Mouse (Mus musculus): ENCODE results near the gene Wdr66. TPM values are rescaled to one million over a fixed set of nuclear protein-coding genes. Genes with fewer than 3 reads are reported as not detected.

Gene Wdr66
- polyA plus RNA-seq, 1 experiment from 2014 or later, result 14.8 TPM

- Histone ChIP-seq H3K27ac (no peak overlapping the region), H3K4me3 (no peak overlapping the region), H3K36me3 (peaks cover 31% of the 10 kb centered on the region), H3K9me3 (no peaks in the 10 kb centered on the region), H3K4me1 (no peaks in the 10 kb centered on the region), H3K4me2 (replicated peaks) (no peak overlapping the region), H3K27me3 (replicated peaks) (no peaks in the 10 kb centered on the region), H3K9ac (0 out of 2 replicates have a peak overlapping the region, but pooled peaks have one; percentile 14)
- 93% methylated on average over 9 of the region's 9 CpGs for WGBS
- no peak for ATAC-seq (ENCODE audit: low FRiP score, low read depth)
Observed at GRCm38 (mm10) chr5:123236426-123236825, 15.5 kb upstream of the Wdr66 start.

DNA sequence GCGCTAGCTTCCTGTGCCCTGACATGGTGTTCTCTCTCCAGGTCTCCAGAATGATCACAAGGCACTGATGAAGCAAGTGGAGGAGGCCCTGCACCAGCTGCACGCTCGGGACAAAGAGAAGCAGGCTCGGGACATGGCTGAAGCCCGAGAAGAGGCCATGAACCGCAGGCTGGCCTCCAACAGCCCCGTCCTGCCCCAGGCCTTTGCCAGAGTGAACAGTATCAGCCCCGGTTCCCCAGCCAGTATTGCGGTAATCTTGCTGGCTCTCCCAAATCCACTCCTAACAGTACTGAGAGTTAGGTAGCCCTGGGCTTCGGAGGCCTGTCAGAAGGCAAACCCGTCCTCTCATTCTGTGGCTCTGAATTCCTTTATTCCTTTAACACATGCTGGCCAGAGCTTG lies 12.4 kb upstream of the Wdr66 start:
- Histone ChIP-seq H3K4me1 (no peaks in the 10 kb centered on the region), H3K4me2 (replicated peaks) (no peak overlapping the region), H3K4me3 (no peak overlapping the region), H3K27ac (no peak overlapping the region), H3K9ac (no peak overlapping the region), H3K27me3 (replicated peaks) (no peaks in the 10 kb centered on the region), H3K36me3 (peaks cover 55% of the 10 kb centered on the region), H3K9me3 (no peaks in the 10 kb centered on the region)
- ATAC-seq (ENCODE audit: low FRiP score, low read depth), result no peak
- WGBS, result 94% methylated on average over 11 of the region's 11 CpGs

DNA sequence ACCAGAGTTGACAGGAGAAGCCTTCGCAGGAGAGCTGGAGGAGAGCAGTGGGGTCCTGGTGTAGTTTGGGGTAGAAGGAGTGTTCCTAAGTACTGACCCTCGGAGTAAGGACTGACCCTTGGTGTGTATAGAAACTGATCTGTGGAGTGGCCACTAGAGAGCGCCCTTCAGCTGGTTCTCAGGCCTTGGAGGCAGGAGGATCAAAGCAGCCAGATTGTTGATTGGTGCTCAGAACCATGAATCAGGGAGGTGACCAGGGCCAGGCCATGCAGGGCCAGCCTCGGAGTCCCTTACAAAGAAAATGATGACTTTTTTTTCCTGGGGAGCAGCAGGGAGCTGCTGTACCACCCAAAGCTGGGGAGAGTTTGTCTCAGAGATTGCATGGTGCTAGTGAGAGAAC lies 6.4 kb upstream of the Wdr66 start:
- ATAC-seq (ENCODE audit: low FRiP score, low read depth), result no peak
- Histone ChIP-seq H3K4me3 (no peak overlapping the region), H3K27me3 (replicated peaks) (no peaks in the 10 kb centered on the region), H3K9me3 (no peaks in the 10 kb centered on the region), H3K36me3 (peaks cover 42% of the 10 kb centered on the region), H3K4me2 (replicated peaks) (no peak overlapping the region), H3K9ac (no peak overlapping the region), H3K4me1 (no peaks in the 10 kb centered on the region), H3K27ac (no peak overlapping the region)
- WGBS, result 14% methylated on average over 4 of the region's 4 CpGs

DNA sequence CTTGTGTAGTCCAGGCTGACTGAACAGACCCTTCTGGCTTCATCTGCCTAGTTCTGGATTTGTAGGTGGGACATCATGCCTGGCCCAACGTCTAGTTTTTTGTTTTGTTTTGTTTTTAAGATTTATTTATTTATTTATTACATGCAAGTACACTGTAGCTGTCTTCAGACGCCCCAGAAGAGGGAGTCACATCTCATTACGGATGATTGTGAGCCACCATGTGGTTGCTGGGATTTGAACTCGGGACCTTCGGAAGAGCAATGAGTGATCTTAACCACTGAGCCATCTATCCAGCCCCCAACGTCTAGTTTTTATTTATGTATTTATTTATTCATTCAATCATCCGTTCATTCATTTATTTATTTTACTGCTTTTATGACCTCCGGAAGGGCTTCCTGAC lies 512 bp upstream of the Wdr66 start:
- 0 out of 2 replicates have a peak, but pooled peaks cover 5% of the 10 kb centered on the region for H3K27me3 ChIP-seq (replicated peaks)
- 69% methylated on average over 8 of the region's 8 CpGs for WGBS
- H3K27ac ChIP-seq, result no peak overlapping the region
- ATAC-seq (ENCODE audit: low FRiP score, low read depth), result no peak
- no peak overlapping the region for H3K9ac ChIP-seq
- H3K4me3 ChIP-seq, result no peak overlapping the region
- no peak overlapping the region for H3K4me2 ChIP-seq (replicated peaks)
- no peaks in the 10 kb centered on the region for H3K9me3 ChIP-seq
- H3K4me1 ChIP-seq, result peaks cover 3% of the 10 kb centered on the region; the same call in 1 of the 2 replicates
- peaks cover 8% of the 10 kb centered on the region for H3K36me3 ChIP-seq

GRCm38 (mm10) chr5:123256841-123257755 lies 5.2 kb downstream of the Wdr66 start:
- Histone ChIP-seq H3K27me3 (replicated peaks) (0 out of 2 replicates have a peak, but pooled peaks cover 5% of the 10 kb centered on the region), H3K36me3 (no peaks in the 10 kb centered on the region), H3K9me3 (no peaks in the 10 kb centered on the region), H3K4me1 (peaks cover 8% of the 10 kb centered on the region), H3K9ac (0 out of 2 replicates have a peak overlapping the region, but pooled peaks have one; percentile 26), H3K4me2 (replicated peaks) (peak overlapping the region; percentile 33), H3K4me3 (no peak overlapping the region), H3K27ac (no peak overlapping the region)
- ATAC-seq (ENCODE audit: low FRiP score, low read depth), result no peak
- 34% methylated on average over 23 of the region's 23 CpGs for WGBS

GRCm38 (mm10) chr5:123258990-123259389 lies 7.1 kb downstream of the Wdr66 start:
- Histone ChIP-seq H3K9ac (no peak overlapping the region), H3K9me3 (no peaks in the 10 kb centered on the region), H3K27ac (no peak overlapping the region), H3K27me3 (replicated peaks) (no peaks in the 10 kb centered on the region), H3K4me2 (replicated peaks) (no peak overlapping the region), H3K36me3 (no peaks in the 10 kb centered on the region), H3K4me3 (no peak overlapping the region), H3K4me1 (peaks cover 6% of the 10 kb centered on the region)
- WGBS, result 55% methylated on average over 5 of the region's 5 CpGs
- ATAC-seq (ENCODE audit: low FRiP score, low read depth), result no peak

DNA sequence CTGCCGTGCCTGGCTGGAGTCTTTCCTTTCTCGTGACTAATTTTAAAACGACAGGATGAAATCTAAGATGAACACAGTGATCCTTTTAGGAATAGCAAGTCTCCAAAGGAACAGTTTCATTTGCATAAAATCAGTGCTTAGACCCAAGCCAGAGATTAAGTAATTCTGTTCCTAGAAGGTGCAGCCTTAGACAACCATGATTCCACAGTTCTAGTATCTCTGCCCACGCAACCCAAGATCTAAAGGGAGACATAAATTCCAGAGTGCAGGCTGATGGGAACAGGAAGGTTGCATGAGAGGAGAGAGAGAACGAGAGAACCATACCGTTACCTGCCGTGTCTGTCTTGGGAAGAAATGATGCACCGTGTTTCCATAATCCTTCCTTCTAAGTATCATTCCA lies 8.8 kb downstream of the Wdr66 start:
- 74% methylated on average over 8 of the region's 8 CpGs for WGBS
- no peak for ATAC-seq (ENCODE audit: low FRiP score, low read depth)

DNA sequence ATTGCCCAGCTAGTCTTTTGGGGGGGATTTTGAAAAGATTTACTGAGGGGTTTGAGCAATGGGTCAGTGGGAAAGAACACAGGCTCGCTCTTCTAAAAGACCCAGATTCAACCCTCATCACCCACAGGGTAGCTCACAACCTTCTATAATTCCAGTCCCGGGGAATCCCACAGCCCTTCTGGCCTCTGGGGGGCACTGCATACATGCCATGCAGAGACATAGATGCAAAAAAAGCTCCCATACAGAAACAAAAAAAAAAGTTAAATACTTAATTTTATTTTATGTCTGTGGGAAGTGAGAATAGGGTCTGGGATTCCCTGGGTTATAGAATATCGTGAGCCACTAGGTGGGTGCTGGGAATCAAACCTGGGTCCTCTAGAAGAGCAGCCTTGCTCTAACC lies 15.0 kb downstream of the Wdr66 start:
- Histone ChIP-seq H3K4me3 (no peak overlapping the region), H3K27ac (no peak overlapping the region), H3K4me1 (no peaks in the 10 kb centered on the region), H3K9ac (no peak overlapping the region), H3K4me2 (replicated peaks) (no peak overlapping the region), H3K9me3 (no peaks in the 10 kb centered on the region), H3K27me3 (replicated peaks) (no peaks in the 10 kb centered on the region), H3K36me3 (no peaks in the 10 kb centered on the region)
- 89% methylated on average over 3 of the region's 3 CpGs for WGBS
- ATAC-seq (ENCODE audit: low FRiP score, low read depth), result no peak

More for the DNA sequence above, 8.8 kb downstream of the Wdr66 start:
- no peak overlapping the region for H3K4me2 ChIP-seq (replicated peaks)
- H3K9ac ChIP-seq, result no peak overlapping the region
- H3K36me3 ChIP-seq, result no peaks in the 10 kb centered on the region
- no peaks in the 10 kb centered on the region for H3K27me3 ChIP-seq (replicated peaks)
- no peak overlapping the region for H3K27ac ChIP-seq
- H3K4me1 ChIP-seq, result peaks cover 6% of the 10 kb centered on the region
- no peak overlapping the region for H3K4me3 ChIP-seq
- H3K9me3 ChIP-seq, result no peaks in the 10 kb centered on the region

GRCm38 (mm10) chr5:123268477-123269474 lies 16.9 kb downstream of the Wdr66 start:
- Histone ChIP-seq H3K36me3 (no peaks in the 10 kb centered on the region), H3K4me1 (no peaks in the 10 kb centered on the region), H3K27me3 (replicated peaks) (no peaks in the 10 kb centered on the region), H3K9me3 (no peaks in the 10 kb centered on the region), H3K4me3 (no peak overlapping the region), H3K9ac (no peak overlapping the region), H3K4me2 (replicated peaks) (no peak overlapping the region), H3K27ac (no peak overlapping the region)
- 75% methylated on average over 28 of the region's 28 CpGs for whole genome bisulfite sequencing
- no peak for ATAC-seq (ENCODE audit: low FRiP score, low read depth)

DNA sequence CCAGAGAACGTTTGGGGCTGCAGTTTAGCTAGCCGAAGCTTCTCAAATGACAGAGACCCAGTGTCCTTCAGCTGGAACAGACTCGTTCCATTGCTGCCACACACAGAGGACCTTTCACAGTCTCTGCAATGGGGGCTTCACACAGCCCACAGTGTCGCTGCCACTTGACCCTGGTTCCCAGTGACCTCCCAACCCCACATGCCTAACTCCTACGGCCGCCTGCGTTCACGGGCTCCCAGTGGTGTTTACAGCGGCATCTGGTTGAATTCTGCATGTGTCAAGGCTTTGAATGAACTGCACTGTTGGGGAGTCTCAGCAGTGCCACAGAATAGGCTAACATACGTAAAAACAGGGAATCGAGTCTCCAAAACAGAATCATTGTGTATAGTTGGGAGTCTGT lies 19.0 kb downstream of the Wdr66 start:
- Histone ChIP-seq H3K9me3 (no peaks in the 10 kb centered on the region), H3K4me2 (replicated peaks) (no peak overlapping the region), H3K4me1 (no peaks in the 10 kb centered on the region), H3K9ac (no peak overlapping the region), H3K27me3 (replicated peaks) (no peaks in the 10 kb centered on the region), H3K36me3 (no peaks in the 10 kb centered on the region), H3K4me3 (no peak overlapping the region), H3K27ac (no peak overlapping the region)
- WGBS, result 61% methylated on average over 11 of the region's 11 CpGs
- ATAC-seq (ENCODE audit: low FRiP score, low read depth), result no peak

DNA sequence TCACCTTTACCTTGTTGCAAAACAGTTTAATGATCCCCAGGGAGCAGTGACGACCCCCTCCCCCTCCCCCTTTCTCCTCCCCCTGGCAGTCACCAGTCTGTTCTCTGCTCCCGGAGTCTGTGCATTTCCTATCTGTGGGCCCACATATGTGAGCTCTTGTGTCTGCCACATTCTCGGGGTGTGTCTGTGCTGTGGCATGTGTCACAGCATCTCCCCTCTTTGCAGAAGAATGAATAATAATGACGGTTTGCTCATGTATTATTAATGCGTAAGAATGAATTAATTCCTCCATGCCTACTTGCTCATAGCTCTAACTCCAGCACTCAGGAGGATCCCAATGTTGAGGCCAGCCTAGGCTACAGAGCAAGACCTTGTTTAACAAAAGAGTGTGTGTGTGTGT lies 21.0 kb downstream of the Wdr66 start:
- Histone ChIP-seq H3K4me2 (replicated peaks) (no peak overlapping the region), H3K36me3 (no peaks in the 10 kb centered on the region), H3K27me3 (replicated peaks) (no peaks in the 10 kb centered on the region), H3K4me3 (no peak overlapping the region), H3K9me3 (no peaks in the 10 kb centered on the region), H3K9ac (no peak overlapping the region), H3K27ac (no peak overlapping the region), H3K4me1 (no peaks in the 10 kb centered on the region; the same call in 1 of the 2 replicates)
- 63% methylated on average over 5 of the region's 5 CpGs for WGBS
- ATAC-seq (ENCODE audit: low FRiP score, low read depth), result no peak
